Comparison of ENCODE assay signal across 8 mouse cellular contexts in genomic region chr17:26200831-26201705, GRCm38 (mm10). TPM values are rescaled to one million over a fixed set of nuclear protein-coding genes. Genes with fewer than 3 reads are reported as not detected.
DNase-seq lines count a peak whose midpoint lies in the region; ATAC-seq and TF ChIP-seq lines count a peak whose summit lies in the region.
"Had no signal": no experiment of that assay in that cellular context is flagged by ENCODE, and none has a peak within 500 bp of the region (broad histone marks: within the 10 kb centered on the region; RNA-seq: fewer than 3 reads in every experiment).

No protein-coding gene starts in this region.

- peak in 1 of 2 experiments; percentile 36 for DNase-seq in layer of hippocampus, adult 2 months (ENCODE audit: low spot score in 2 of 2)
- DNase-seq in layer of hippocampus, postnatal 14 days (ENCODE audit: low spot score in 2 of 2): no peak
- peak; percentile 59 for DNase-seq in adrenal gland, postnatal 14 days
- no peak for DNase-seq in T-cell, adult 2 months (ENCODE audit: low spot score)

- peak; percentile 75 for ATAC-seq in forebrain, embryonic 13.5 days
- ATAC-seq in limb, embryonic 15.5 days (ENCODE audit: insufficient number of reproducible peaks, low FRiP score, low TSS enrichment, low read depth): no peak
- ATAC-seq in neural tube, embryonic 12.5 days (ENCODE audit: low FRiP score, low read depth): peak; percentile 43; the same call in 1 of the 2 replicates

- H3K9me3 ChIP-seq in forebrain, embryonic 13.5 days (replicated peaks): no peaks in the 10 kb centered on the region
- H3K9me3 ChIP-seq in limb, embryonic 15.5 days: no peaks in the 10 kb centered on the region
- no peaks in the 10 kb centered on the region for H3K9me3 ChIP-seq in neural tube, embryonic 12.5 days

- H3K27me3 ChIP-seq in forebrain, embryonic 13.5 days: peaks cover 73% of the 10 kb centered on the region
- H3K27me3 ChIP-seq in limb, embryonic 15.5 days: peaks cover 70% of the 10 kb centered on the region
- peaks cover 63% of the 10 kb centered on the region for H3K27me3 ChIP-seq in neural tube, embryonic 12.5 days (replicated peaks)

- peaks cover 20% of the 10 kb centered on the region for H3K4me1 ChIP-seq in forebrain, embryonic 13.5 days
- peaks cover 34% of the 10 kb centered on the region for H3K4me1 ChIP-seq in limb, embryonic 15.5 days
- H3K4me1 ChIP-seq in neural tube, embryonic 12.5 days: peaks cover 18% of the 10 kb centered on the region

- H3K9ac ChIP-seq in forebrain, embryonic 13.5 days: peak overlapping the region; percentile 69
- peak overlapping the region; percentile 44; the same call in 1 of the 2 replicates for H3K9ac ChIP-seq in limb, embryonic 15.5 days
- peak overlapping the region; percentile 60 for H3K9ac ChIP-seq in neural tube, embryonic 12.5 days

- WGBS in forebrain, embryonic 13.5 days: under 1% methylated on average over 45 of the region's 92 CpGs
- WGBS in limb, embryonic 15.5 days: under 1% methylated on average over 91 of the region's 92 CpGs
- under 1% methylated on average over 91 of the region's 92 CpGs for WGBS in neural tube, embryonic 12.5 days

- TF ChIP-seq CTCF in layer of hippocampus, adult 2 months (conservative IDR thresholded peaks at IDR 0.05): no peak

- peak overlapping the region; percentile 70; the same call in 1 of the 2 replicates for H3K27ac ChIP-seq in layer of hippocampus, adult 2 months
- H3K27ac ChIP-seq in forebrain, embryonic 13.5 days: no peak overlapping the region
- H3K27ac ChIP-seq in limb, embryonic 15.5 days: no peak overlapping the region
- no peak overlapping the region for H3K27ac ChIP-seq in neural tube, embryonic 12.5 days

- H3K4me3 ChIP-seq in layer of hippocampus, adult 2 months: peak overlapping the region; percentile 64
- H3K4me3 ChIP-seq in forebrain, embryonic 13.5 days: peak overlapping the region; percentile 57
- peak overlapping the region; percentile 55 for H3K4me3 ChIP-seq in limb, embryonic 15.5 days
- peak overlapping the region; percentile 50 for H3K4me3 ChIP-seq in neural tube, embryonic 12.5 days

- H3K4me2 ChIP-seq in forebrain, embryonic 13.5 days: peak overlapping the region; percentile 94
- H3K4me2 ChIP-seq in limb, embryonic 15.5 days: peak overlapping the region; percentile 99
- peak overlapping the region; percentile 95 for H3K4me2 ChIP-seq in neural tube, embryonic 12.5 days (replicated peaks)

- peaks cover 24% of the 10 kb centered on the region for H3K36me3 ChIP-seq in forebrain, embryonic 13.5 days (ENCODE audit: poor library complexity, severe bottlenecking)
- peaks cover 21% of the 10 kb centered on the region for H3K36me3 ChIP-seq in limb, embryonic 15.5 days
- H3K36me3 ChIP-seq in neural tube, embryonic 12.5 days: peaks cover 19% of the 10 kb centered on the region

RNA-seq across cellular contexts. Expression of gene Rgs11, which starts 1.7 kb away (rescaled TPM):
- 10 to 100 TPM; 49.2 to 56.9 TPM for total RNA-seq in layer of hippocampus, adult 2 months (2021)
- 10 to 100 TPM; 56.1 to 69.6 TPM for total RNA-seq in layer of hippocampus, postnatal 14 days (2021)
- 17.9 and 20.4 TPM in 2 replicates for total RNA-seq in adrenal gland, postnatal 14 days (2021)
- 0.72 and 1.3 TPM in 2 replicates for polyA plus RNA-seq in forebrain, embryonic 13.5 days (2015; fragmentation: Nextera tagmentation; extraction: Ambion mirVana)
- polyA plus RNA-seq in limb, embryonic 15.5 days (2015; fragmentation: Nextera tagmentation; extraction: Ambion mirVana): 8.7 and 9.6 TPM in 2 replicates
- polyA plus RNA-seq in neural tube, embryonic 12.5 days (2016; fragmentation: Nextera tagmentation; extraction: Ambion mirVana): 6.0 and 6.3 TPM in 2 replicates

RNA-seq across cellular contexts. Expression of gene Pdia2, which starts 2.2 kb away (rescaled TPM):
- under 1 TPM in 1 of 2 experiments, not detected in 1; 0.61 TPM for total RNA-seq in layer of hippocampus, adult 2 months (2021)
- under 1 TPM in 1 of 2 experiments, not detected in 1; 0.18 TPM for total RNA-seq in layer of hippocampus, postnatal 14 days (2021)
- 1.4 and 1.5 TPM in 2 replicates for total RNA-seq in adrenal gland, postnatal 14 days (2021)
- not detected in 2 replicates for polyA plus RNA-seq in forebrain, embryonic 13.5 days (2015; fragmentation: Nextera tagmentation; extraction: Ambion mirVana)
- 0.40 TPM in 2 replicates for polyA plus RNA-seq in limb, embryonic 15.5 days (2015; fragmentation: Nextera tagmentation; extraction: Ambion mirVana)
- polyA plus RNA-seq in neural tube, embryonic 12.5 days (2016; fragmentation: Nextera tagmentation; extraction: Ambion mirVana): 0.15 and 0.60 TPM in 2 replicates

RNA-seq across cellular contexts. Expression of gene Arhgdig, which starts 6.5 kb away (rescaled TPM):
- total RNA-seq in layer of hippocampus, adult 2 months (2021): 10 to 100 TPM; 59.4 to 61.4 TPM
- 100 to 1,000 TPM; 147 to 158 TPM for total RNA-seq in layer of hippocampus, postnatal 14 days (2021)
- total RNA-seq in adrenal gland, postnatal 14 days (2021): 8.5 and 9.2 TPM in 2 replicates
- polyA plus RNA-seq in forebrain, embryonic 13.5 days (2015; fragmentation: Nextera tagmentation; extraction: Ambion mirVana): 10.0 and 11.4 TPM in 2 replicates
- 6.5 and 7.7 TPM in 2 replicates for polyA plus RNA-seq in limb, embryonic 15.5 days (2015; fragmentation: Nextera tagmentation; extraction: Ambion mirVana)
- polyA plus RNA-seq in neural tube, embryonic 12.5 days (2016; fragmentation: Nextera tagmentation; extraction: Ambion mirVana): 37.6 and 45.2 TPM in 2 replicates
- total RNA-seq: hematopoietic stem cell, adult 5-6 weeks had no signal

RNA-seq across cellular contexts. Expression of gene Fam234a, which starts 43.0 kb away (rescaled TPM):
- 10 to 100 TPM; 18.8 to 21.0 TPM for total RNA-seq in layer of hippocampus, adult 2 months (2021)
- total RNA-seq in layer of hippocampus, postnatal 14 days (2021): 10 to 100 TPM; 24.8 to 31.5 TPM
- 97.7 and 98.1 TPM in 2 replicates for total RNA-seq in adrenal gland, postnatal 14 days (2021)
- polyA plus RNA-seq in forebrain, embryonic 13.5 days (2015; fragmentation: Nextera tagmentation; extraction: Ambion mirVana): 17.5 and 21.7 TPM in 2 replicates
- polyA plus RNA-seq in limb, embryonic 15.5 days (2015; fragmentation: Nextera tagmentation; extraction: Ambion mirVana): 60.6 and 64.2 TPM in 2 replicates
- polyA plus RNA-seq in neural tube, embryonic 12.5 days (2016; fragmentation: Nextera tagmentation; extraction: Ambion mirVana): 28.6 and 29.9 TPM in 2 replicates

RNA-seq across cellular contexts. Expression of gene Luc7l, which starts 51.6 kb away (rescaled TPM):
- 10 to 100 TPM; 87.5 to 91.9 TPM for total RNA-seq in layer of hippocampus, adult 2 months (2021)
- 10 to 100 TPM; 84.5 to 90.3 TPM for total RNA-seq in layer of hippocampus, postnatal 14 days (2021)
- 56.1 and 59.3 TPM in 2 replicates for total RNA-seq in adrenal gland, postnatal 14 days (2021)
- polyA plus RNA-seq in forebrain, embryonic 13.5 days (2015; fragmentation: Nextera tagmentation; extraction: Ambion mirVana): 121 and 128 TPM in 2 replicates
- 96.4 and 102 TPM in 2 replicates for polyA plus RNA-seq in limb, embryonic 15.5 days (2015; fragmentation: Nextera tagmentation; extraction: Ambion mirVana)
- 141 and 146 TPM in 2 replicates for polyA plus RNA-seq in neural tube, embryonic 12.5 days (2016; fragmentation: Nextera tagmentation; extraction: Ambion mirVana)
